Mouse (Mus musculus): ENCODE measurements around the gene Cachd1. TPM values are rescaled to one million over a fixed set of nuclear protein-coding genes. Genes with fewer than 3 reads are reported as not detected.

Cachd1 gene
- polyA plus RNA-seq, 1 experiment from 2014 or later: 6.6 TPM

GRCm38 (mm10) chr4:100837205-100837604 lies 60.7 kb downstream of the Cachd1 start:
- Histone ChIP-seq H3K36me3 (replicated peaks) (no peaks in the 10 kb centered on the region), H3K9ac (no peak overlapping the region), H3K4me1 (replicated peaks) (no peaks in the 10 kb centered on the region), H3K27ac (replicated peaks) (no peak overlapping the region), H3K9me3 (replicated peaks) (no peaks in the 10 kb centered on the region), H3K27me3 (no peaks in the 10 kb centered on the region), H3K4me3 (replicated peaks) (no peak overlapping the region), H3K4me2 (no peak overlapping the region)
- 54% methylated on average over 6 of the region's 6 CpGs for WGBS (ENCODE audit: insufficient replicate concordance)
- ATAC-seq (ENCODE audit: insufficient read depth): no peak

- H3K27ac ChIP-seq (replicated peaks): no peak overlapping the region
- 46% methylated on average over 5 of the region's 5 CpGs for WGBS (ENCODE audit: insufficient replicate concordance)
- ATAC-seq (ENCODE audit: insufficient read depth): no peak
- no peaks in the 10 kb centered on the region for H3K4me1 ChIP-seq (replicated peaks)
- H3K36me3 ChIP-seq (replicated peaks): no peaks in the 10 kb centered on the region
- no peaks in the 10 kb centered on the region for H3K9me3 ChIP-seq (replicated peaks)
- H3K9ac ChIP-seq: no peak overlapping the region
- no peak overlapping the region for H3K4me3 ChIP-seq (replicated peaks)
- no peaks in the 10 kb centered on the region for H3K27me3 ChIP-seq
- H3K4me2 ChIP-seq: no peak overlapping the region
These were observed 66.2 kb downstream of the Cachd1 start for GRCm38 (mm10) chr4:100842629-100843028.

GRCm38 (mm10) chr4:100843119-100843518 lies 66.6 kb downstream of the Cachd1 start:
- Histone ChIP-seq H3K9ac (no peak overlapping the region), H3K36me3 (replicated peaks) (no peaks in the 10 kb centered on the region), H3K27ac (replicated peaks) (no peak overlapping the region), H3K9me3 (replicated peaks) (no peaks in the 10 kb centered on the region), H3K4me3 (replicated peaks) (no peak overlapping the region), H3K4me1 (replicated peaks) (no peaks in the 10 kb centered on the region), H3K27me3 (no peaks in the 10 kb centered on the region), H3K4me2 (no peak overlapping the region)
- ATAC-seq (ENCODE audit: insufficient read depth): no peak
- WGBS (ENCODE audit: insufficient replicate concordance): 69% methylated on average over 5 of the region's 5 CpGs

- 61% methylated on average over 7 of the region's 7 CpGs for WGBS (ENCODE audit: insufficient replicate concordance)
- Histone ChIP-seq H3K4me1 (replicated peaks) (no peaks in the 10 kb centered on the region), H3K27ac (replicated peaks) (no peak overlapping the region), H3K4me2 (no peak overlapping the region), H3K9ac (no peak overlapping the region), H3K9me3 (replicated peaks) (no peaks in the 10 kb centered on the region), H3K27me3 (no peaks in the 10 kb centered on the region), H3K4me3 (replicated peaks) (no peak overlapping the region), H3K36me3 (replicated peaks) (no peaks in the 10 kb centered on the region)
- ATAC-seq (ENCODE audit: insufficient read depth): no peak
These were observed 74.5 kb downstream of the Cachd1 start for GRCm38 (mm10) chr4:100850846-100851495.

- Histone ChIP-seq H3K4me2 (no peak overlapping the region), H3K27me3 (no peaks in the 10 kb centered on the region), H3K4me3 (replicated peaks) (no peak overlapping the region), H3K27ac (replicated peaks) (no peak overlapping the region), H3K4me1 (replicated peaks) (no peaks in the 10 kb centered on the region), H3K36me3 (replicated peaks) (no peaks in the 10 kb centered on the region), H3K9ac (no peak overlapping the region), H3K9me3 (replicated peaks) (no peaks in the 10 kb centered on the region)
- no peak for ATAC-seq (ENCODE audit: insufficient read depth)
- WGBS (ENCODE audit: insufficient replicate concordance): 50% methylated on average over 3 of the region's 3 CpGs
These were observed 76.0 kb downstream of the Cachd1 start for GRCm38 (mm10) chr4:100852448-100852847.

GRCm38 (mm10) chr4:100853426-100853825 lies 77.0 kb downstream of the Cachd1 start:
- no peak overlapping the region for H3K4me2 ChIP-seq
- no peak overlapping the region for H3K9ac ChIP-seq
- H3K4me1 ChIP-seq (replicated peaks): no peaks in the 10 kb centered on the region
- no peak overlapping the region for H3K27ac ChIP-seq (replicated peaks)
- H3K36me3 ChIP-seq (replicated peaks): no peaks in the 10 kb centered on the region
- no peak overlapping the region for H3K4me3 ChIP-seq (replicated peaks)
- H3K9me3 ChIP-seq (replicated peaks): no peaks in the 10 kb centered on the region
- no peak for ATAC-seq (ENCODE audit: insufficient read depth)
- H3K27me3 ChIP-seq: no peaks in the 10 kb centered on the region
- WGBS (ENCODE audit: insufficient replicate concordance): 52% methylated on average over 1 of the region's 1 CpGs

DNA sequence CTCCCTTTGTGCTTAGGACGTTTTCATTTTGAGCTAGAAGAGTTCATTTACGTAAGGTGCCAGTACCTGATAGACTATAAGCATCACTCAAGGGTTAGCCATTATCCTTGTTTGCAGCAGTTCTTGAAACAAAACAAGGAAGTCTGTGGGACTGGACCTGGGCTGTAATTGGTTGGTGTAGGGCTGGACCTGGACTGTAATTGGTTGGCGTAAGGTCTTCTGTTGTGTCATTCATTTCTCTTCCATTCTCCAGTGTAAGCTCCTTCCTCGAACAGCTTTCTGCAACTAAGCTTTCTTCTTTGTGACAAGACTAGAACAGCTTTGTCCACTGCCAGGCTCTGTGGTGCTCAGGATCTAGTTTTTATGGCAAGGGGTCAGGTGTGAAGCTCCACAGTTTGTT lies 78.9 kb downstream of the Cachd1 start:
- Histone ChIP-seq H3K9ac (no peak overlapping the region), H3K9me3 (replicated peaks) (no peaks in the 10 kb centered on the region), H3K27ac (replicated peaks) (no peak overlapping the region), H3K36me3 (replicated peaks) (no peaks in the 10 kb centered on the region), H3K4me3 (replicated peaks) (no peak overlapping the region), H3K4me1 (replicated peaks) (no peaks in the 10 kb centered on the region), H3K4me2 (no peak overlapping the region), H3K27me3 (no peaks in the 10 kb centered on the region)
- 66% methylated on average over 4 of the region's 4 CpGs for WGBS (ENCODE audit: insufficient replicate concordance)
- ATAC-seq (ENCODE audit: insufficient read depth): no peak

- Histone ChIP-seq H3K27ac (replicated peaks) (no peak overlapping the region), H3K4me3 (replicated peaks) (no peak overlapping the region), H3K27me3 (no peaks in the 10 kb centered on the region), H3K4me1 (replicated peaks) (no peaks in the 10 kb centered on the region), H3K9ac (no peak overlapping the region), H3K9me3 (replicated peaks) (no peaks in the 10 kb centered on the region), H3K36me3 (replicated peaks) (no peaks in the 10 kb centered on the region), H3K4me2 (no peak overlapping the region)
- WGBS (ENCODE audit: insufficient replicate concordance): 59% methylated on average over 3 of the region's 3 CpGs
- no peak for ATAC-seq (ENCODE audit: insufficient read depth)
These were observed 81.0 kb downstream of the Cachd1 start for GRCm38 (mm10) chr4:100857411-100857869.

DNA sequence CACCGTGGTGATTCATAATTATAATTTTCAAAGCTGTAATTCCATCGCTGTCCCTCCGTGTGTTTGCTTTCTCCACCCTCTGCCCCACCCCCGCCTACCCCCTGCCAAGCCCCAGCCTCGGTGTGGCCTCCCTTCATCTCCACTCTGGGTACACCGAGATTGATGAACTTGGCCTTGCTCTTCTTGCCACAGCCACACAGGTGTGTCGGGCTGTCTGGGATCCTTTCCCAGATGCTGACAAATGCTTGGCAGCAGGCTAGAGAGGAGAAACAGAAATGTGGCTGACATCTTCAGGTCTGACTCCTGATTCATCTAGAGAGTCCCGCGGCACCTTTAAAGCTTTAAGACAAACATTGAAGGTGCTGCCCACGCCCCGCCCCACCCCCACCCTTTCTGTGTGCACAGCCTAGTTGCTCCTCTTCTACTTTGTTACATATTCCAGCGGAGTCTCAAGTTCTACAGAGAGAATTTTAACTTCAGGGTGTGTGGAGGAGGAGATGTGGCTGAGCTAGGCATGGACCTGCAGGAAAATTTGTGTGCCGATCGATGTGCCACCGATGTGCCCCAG lies 87.5 kb downstream of the Cachd1 start:
- Histone ChIP-seq H3K4me2 (no peak overlapping the region), H3K9me3 (replicated peaks) (no peaks in the 10 kb centered on the region), H3K36me3 (replicated peaks) (no peaks in the 10 kb centered on the region), H3K27ac (replicated peaks) (no peak overlapping the region), H3K4me1 (replicated peaks) (no peaks in the 10 kb centered on the region), H3K27me3 (no peaks in the 10 kb centered on the region), H3K4me3 (replicated peaks) (no peak overlapping the region), H3K9ac (no peak overlapping the region)
- 59% methylated on average over 15 of the region's 15 CpGs for WGBS (ENCODE audit: insufficient replicate concordance)
- no peak for ATAC-seq (ENCODE audit: insufficient read depth)

DNA sequence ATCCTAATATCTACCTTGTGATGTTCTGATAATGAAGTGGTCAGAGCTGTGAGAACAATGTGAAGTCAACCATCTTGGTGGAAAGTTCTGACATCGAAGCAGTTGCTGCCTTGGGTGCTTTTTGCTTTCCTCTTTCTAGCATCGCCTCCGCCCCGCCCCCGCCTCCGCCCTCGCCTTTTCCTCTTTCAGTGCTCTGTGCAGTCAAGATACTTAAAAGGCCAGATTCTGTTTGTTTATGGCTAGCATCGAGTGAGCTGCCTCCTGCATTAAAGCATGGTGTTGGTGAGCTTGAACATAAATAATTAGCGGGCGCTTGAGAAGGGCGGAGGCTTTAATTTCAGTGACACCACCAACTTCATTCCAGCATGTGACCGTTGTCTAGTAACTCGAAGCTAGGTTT lies 88.9 kb downstream of the Cachd1 start:
- Histone ChIP-seq H3K4me2 (no peak overlapping the region), H3K27ac (replicated peaks) (no peak overlapping the region), H3K4me3 (replicated peaks) (no peak overlapping the region), H3K27me3 (no peaks in the 10 kb centered on the region), H3K4me1 (replicated peaks) (no peaks in the 10 kb centered on the region), H3K9me3 (replicated peaks) (no peaks in the 10 kb centered on the region), H3K36me3 (replicated peaks) (no peaks in the 10 kb centered on the region), H3K9ac (no peak overlapping the region)
- no peak for ATAC-seq (ENCODE audit: insufficient read depth)
- 34% methylated on average over 13 of the region's 13 CpGs for WGBS (ENCODE audit: insufficient replicate concordance)

DNA sequence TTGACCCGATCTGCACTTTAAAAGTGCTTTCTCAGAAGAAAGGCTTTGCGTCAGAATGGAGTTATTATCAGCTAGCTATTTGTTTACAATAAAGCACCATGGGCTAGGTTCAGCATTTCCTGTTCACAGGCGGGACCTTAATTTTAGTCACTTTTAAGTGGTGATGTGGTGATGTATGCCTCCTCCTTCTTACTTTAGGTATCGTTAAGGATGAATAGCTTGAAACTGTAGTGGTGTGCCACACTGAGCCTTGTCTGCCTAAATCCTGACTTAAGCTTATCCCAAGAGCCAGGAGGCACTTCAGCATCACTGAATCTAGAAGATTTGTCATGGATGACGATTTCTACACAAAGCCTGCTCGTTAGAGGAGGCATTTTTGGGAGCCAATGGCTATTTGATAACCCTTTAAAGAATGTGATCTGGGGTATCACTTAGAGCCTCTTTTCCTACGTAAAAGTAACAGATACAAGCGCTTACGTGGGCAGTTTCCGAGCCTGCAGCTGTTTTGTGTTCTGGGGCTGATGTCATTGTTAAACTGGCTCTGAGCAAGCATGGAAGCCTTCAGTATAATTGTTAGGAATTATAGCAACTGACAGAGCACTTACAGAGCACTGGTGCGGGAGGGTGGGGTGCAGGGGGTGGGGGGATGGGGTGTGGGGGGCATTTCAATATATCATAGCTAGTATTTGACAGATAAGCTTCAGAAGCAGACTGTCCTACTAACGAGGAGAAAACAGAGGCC lies 89.7 kb downstream of the Cachd1 start:
- no peak for ATAC-seq (ENCODE audit: insufficient read depth)
- 55% methylated on average over 12 of the region's 12 CpGs for WGBS (ENCODE audit: insufficient replicate concordance)

More for the DNA sequence above, 89.7 kb downstream of the Cachd1 start:
- Histone ChIP-seq H3K9ac (no peak overlapping the region), H3K27ac (replicated peaks) (no peak overlapping the region), H3K27me3 (no peaks in the 10 kb centered on the region), H3K4me1 (replicated peaks) (no peaks in the 10 kb centered on the region), H3K9me3 (replicated peaks) (no peaks in the 10 kb centered on the region), H3K4me2 (no peak overlapping the region), H3K36me3 (replicated peaks) (no peaks in the 10 kb centered on the region), H3K4me3 (replicated peaks) (no peak overlapping the region)
